Mouse (Mus musculus): ENCODE measurements around the gene Fbp2. TPM values are rescaled to one million over a fixed set of nuclear protein-coding genes. Genes with fewer than 3 reads are reported as not detected.

Fbp2 gene
- total RNA-seq (2017) = not detected in 2 replicates

DNA sequence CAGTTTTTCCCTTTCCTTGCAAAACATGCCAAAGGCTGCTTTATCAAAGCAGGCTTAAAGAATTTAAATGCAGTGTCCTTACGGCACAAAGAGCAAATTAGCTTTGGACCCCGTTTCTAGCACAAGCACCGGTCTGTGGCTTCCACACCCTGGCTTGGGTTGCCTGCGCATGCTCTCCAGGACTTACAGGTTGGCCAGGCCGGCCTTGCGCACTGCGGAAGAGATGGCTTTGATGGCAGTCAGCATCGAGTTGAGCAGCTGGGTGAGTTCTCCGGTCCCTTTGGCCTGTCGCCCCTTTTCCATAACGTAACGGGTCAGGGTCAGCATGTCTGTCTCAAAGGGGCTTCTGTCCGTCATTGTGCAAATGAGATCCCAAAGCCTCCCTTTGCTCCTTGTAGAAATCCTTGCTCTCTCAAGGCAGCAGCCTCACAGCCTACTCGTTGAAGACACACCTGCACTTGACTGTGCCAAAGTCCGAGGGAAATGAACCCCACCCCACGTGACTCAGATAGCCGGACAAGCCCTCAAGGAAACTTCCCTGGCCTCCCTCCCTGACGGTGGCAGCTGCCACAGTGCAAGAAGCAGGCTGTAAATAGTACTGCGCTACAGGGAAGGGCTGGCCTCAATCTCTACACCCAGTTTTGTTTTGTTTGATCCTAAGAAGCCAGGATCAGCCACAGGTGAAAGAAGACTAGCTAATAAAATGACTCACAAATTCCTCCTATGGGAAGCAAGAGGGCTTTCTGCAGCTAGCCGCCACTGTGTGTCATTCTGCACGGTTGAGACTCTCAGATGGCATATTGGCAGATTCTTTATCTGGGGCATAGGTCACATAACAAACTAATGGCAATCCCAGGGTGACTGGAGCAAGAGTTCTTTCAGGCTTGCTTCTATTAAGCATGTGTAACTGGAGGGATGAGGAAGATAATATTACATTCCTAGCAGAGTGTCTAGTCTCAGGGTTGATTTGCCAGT lies at the start of gene Fbp2:
Gene Fbp2 (minus strand): TSS at position 482 of the 975 bp plus-strand sequence.
- no peak for ATAC-seq (replicated peaks in 1 of 2; ENCODE audit: insufficient read depth in 1 of 2, low FRiP score in 2 of 2, low TSS enrichment in 1 of 2, low read depth in 1 of 2, poor library complexity in 2 of 2, severe bottlenecking in 2 of 2)

DNA sequence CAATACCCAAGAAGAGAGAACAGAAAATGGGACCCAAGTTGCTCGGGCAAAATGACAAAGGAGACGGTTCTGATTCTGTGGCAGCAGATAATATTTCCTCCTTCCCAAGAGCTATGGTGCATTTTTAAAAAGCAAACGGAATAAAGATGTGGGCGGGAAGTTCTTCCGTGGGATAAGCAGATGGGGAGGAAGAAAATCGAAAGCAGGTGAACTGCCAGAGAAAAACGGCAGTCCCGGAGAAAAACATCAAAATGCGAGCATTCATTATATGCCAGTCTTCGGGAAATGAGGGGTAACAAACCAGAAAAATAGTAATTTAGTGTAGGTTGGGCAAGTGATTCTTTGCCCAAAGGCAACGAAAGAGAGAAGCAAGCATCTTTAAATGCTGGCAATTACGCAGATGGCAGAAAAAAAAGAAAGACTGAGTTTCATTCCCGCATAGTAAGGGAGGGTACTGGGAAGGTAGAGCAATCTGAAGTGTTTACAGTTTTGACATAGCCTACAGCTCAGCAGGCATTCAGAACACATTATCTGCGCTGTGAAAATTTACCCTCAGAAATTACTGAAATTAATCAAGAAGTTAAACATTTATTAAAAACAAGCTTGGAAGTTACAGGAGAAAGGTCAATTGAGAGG lies 49.4 kb upstream of the Fbp2 start:
- ATAC-seq (replicated peaks in 1 of 2; ENCODE audit: insufficient read depth in 1 of 2, low FRiP score in 2 of 2, low TSS enrichment in 1 of 2, low read depth in 1 of 2, poor library complexity in 2 of 2, severe bottlenecking in 2 of 2) = no peak

DNA sequence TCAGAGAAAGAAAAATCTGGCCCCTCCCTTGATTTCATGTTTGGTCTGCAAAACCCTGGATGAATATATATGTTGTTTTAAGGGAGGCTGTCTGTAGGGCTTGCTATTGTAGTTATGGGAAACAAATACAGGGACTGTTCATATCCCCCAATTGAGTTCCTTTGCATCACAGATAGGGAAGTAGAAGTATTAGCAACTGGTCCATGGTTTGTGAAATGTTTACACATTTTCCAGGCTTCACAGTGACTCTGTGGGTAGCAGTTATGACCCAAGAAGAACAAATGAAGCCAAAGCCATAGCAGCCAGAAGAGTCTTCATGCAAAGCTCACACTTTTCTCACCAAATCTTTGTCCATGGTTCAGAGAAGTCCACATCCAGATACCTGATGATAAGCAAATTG lies 42.9 kb upstream of the Fbp2 start:
- ATAC-seq (replicated peaks in 1 of 2; ENCODE audit: insufficient read depth in 1 of 2, low FRiP score in 2 of 2, low TSS enrichment in 1 of 2, low read depth in 1 of 2, poor library complexity in 2 of 2, severe bottlenecking in 2 of 2) = peak in 1 of 2 experiments; percentile 48; a peak in 1 of 4 replicates

GRCm38 (mm10) chr13:62897927-62898646 lies 39.9 kb upstream of the Fbp2 start:
- no peak for ATAC-seq (replicated peaks in 1 of 2; ENCODE audit: insufficient read depth in 1 of 2, low FRiP score in 2 of 2, low TSS enrichment in 1 of 2, low read depth in 1 of 2, poor library complexity in 2 of 2, severe bottlenecking in 2 of 2)

GRCm38 (mm10) chr13:62893044-62893842 lies 35.0 kb upstream of the Fbp2 start:
- peak; percentile 66 to 84 for ATAC-seq (replicated peaks in 1 of 2; ENCODE audit: insufficient read depth in 1 of 2, low FRiP score in 2 of 2, low TSS enrichment in 1 of 2, low read depth in 1 of 2, poor library complexity in 2 of 2, severe bottlenecking in 2 of 2)

DNA sequence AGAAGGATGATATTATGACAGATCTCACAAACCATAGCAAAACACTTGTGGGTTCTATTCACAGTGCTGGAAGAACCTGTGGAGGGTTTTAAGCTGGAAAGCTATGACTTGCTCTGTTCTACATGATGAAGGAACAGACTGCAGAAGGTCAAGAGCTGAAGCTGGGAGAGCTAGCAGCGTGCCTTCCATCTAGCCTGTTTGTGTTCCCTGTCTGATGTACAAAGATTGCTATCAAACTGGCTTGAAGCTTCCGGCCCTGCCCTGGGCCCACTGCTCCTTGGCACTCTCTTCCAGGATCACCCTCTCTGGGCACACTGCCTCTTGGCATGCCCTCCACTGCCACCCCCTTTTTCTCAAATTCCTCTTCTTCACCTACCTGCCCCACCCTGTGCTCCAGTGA lies 31.1 kb upstream of the Fbp2 start:
- no peak for ATAC-seq (replicated peaks in 1 of 2; ENCODE audit: insufficient read depth in 1 of 2, low FRiP score in 2 of 2, low TSS enrichment in 1 of 2, low read depth in 1 of 2, poor library complexity in 2 of 2, severe bottlenecking in 2 of 2)

DNA sequence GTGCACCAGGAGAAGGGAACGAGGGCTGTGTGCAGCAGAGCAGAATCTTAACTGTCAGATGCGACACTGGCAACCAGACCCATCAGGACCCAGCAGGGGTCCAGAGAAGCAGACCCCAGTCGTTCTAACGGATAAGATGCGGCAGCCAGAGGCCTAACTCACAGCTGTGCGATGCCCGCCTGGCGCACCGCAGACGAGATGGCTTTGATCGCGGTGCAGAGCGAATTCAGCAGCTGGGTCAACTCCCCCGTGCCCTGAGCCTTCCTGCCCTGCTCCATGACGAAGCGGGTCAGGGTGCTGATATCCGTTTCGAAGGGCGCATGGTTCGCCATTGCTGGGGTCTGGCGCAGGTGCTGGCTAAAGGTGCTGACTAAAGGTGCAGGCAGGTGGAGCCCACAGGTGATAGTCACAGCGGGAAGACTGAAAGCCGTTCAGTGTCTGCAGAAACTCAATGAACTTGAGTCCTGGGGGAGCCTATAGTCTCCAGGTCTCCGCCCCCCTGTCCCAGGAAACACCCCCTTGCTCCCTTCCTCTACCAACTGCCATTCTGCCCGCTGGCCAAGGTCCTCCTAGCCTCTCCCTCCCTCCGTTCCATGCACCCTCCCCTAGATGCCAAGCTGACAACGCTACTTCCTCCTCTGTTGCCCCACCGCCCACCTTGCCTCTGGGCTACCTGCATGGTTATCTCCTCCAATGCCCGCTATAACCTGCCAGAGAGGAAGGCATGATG lies 29.7 kb upstream of the Fbp2 start, which contains the start of gene Fbp1:
Gene Fbp1 (minus strand): TSS at position 571 of the 730 bp plus-strand sequence.
- ATAC-seq (replicated peaks in 1 of 2; ENCODE audit: insufficient read depth in 1 of 2, low FRiP score in 2 of 2, low TSS enrichment in 1 of 2, low read depth in 1 of 2, poor library complexity in 2 of 2, severe bottlenecking in 2 of 2) = peak; percentile 80

DNA sequence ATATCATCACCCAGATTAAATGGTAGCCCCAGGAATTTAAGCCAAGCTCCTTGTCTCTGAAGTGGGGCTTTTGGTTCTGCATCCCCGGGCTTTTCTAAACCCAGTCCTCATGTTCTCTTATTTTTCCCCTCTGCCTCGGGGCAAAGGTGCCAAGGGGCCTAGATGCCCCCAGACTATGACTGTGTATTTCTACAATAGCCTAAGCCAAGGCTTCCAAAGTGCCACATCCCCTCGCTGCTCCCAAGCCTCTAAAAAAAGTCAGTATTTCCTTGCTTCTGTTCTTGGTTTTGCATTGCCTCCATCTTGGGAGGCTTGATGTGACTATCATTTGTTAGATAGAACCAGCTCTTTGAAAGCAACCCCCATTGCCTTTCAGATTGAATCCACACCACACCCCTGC lies 26.3 kb upstream of the Fbp2 start:
- ATAC-seq (replicated peaks in 1 of 2; ENCODE audit: insufficient read depth in 1 of 2, low FRiP score in 2 of 2, low TSS enrichment in 1 of 2, low read depth in 1 of 2, poor library complexity in 2 of 2, severe bottlenecking in 2 of 2) = no peak

DNA sequence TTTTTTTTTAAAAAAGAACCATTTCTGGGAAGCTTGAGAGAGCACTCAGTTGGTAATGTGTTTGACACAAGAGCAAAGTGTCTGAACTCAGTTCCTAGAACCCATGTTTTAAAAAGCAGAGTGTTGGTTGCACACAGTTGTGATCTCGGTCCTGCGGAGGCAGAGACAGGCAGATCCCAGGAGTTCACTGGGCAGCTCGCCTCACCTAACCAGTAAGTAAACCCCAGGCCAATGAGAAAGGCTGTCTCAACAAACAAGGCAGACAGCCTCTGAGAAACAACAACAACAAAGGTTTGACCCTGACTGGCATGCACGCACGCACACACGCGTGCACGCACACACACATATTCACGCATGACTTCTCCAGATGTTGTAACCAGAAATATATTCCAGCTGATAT lies 25.7 kb upstream of the Fbp2 start:
- ATAC-seq (replicated peaks in 1 of 2; ENCODE audit: insufficient read depth in 1 of 2, low FRiP score in 2 of 2, low TSS enrichment in 1 of 2, low read depth in 1 of 2, poor library complexity in 2 of 2, severe bottlenecking in 2 of 2) = no peak

- ATAC-seq (replicated peaks in 1 of 2; ENCODE audit: insufficient read depth in 1 of 2, low FRiP score in 2 of 2, low TSS enrichment in 1 of 2, low read depth in 1 of 2, poor library complexity in 2 of 2, severe bottlenecking in 2 of 2) = no peak
Observed at GRCm38 (mm10) chr13:62883436-62883835, 25.2 kb upstream of the Fbp2 start.

DNA sequence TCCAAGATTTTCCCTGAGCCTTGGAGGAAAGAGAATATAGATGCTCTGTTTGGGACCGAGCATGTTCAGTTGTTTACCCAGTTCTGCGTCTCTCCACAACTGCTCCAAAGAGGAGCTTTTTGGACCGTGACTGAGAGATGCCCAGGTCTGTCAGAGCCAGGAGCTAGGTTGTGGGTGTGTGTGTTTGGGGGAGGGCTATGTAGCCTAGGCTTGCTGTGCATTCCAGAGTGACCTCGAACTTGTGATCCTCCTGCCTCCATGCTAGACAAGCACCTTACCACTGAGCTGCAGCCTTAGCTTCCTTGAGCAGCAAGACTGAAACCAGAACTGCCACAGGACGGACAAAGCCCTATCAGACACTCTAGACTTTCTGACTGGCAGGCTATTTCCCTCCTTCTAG lies 24.6 kb upstream of the Fbp2 start:
- ATAC-seq (replicated peaks in 1 of 2; ENCODE audit: insufficient read depth in 1 of 2, low FRiP score in 2 of 2, low TSS enrichment in 1 of 2, low read depth in 1 of 2, poor library complexity in 2 of 2, severe bottlenecking in 2 of 2) = no peak

- ATAC-seq (replicated peaks in 1 of 2; ENCODE audit: insufficient read depth in 1 of 2, low FRiP score in 2 of 2, low TSS enrichment in 1 of 2, low read depth in 1 of 2, poor library complexity in 2 of 2, severe bottlenecking in 2 of 2) = no peak
Observed at GRCm38 (mm10) chr13:62881336-62881735, 23.1 kb upstream of the Fbp2 start.

GRCm38 (mm10) chr13:62879831-62880615 lies 21.8 kb upstream of the Fbp2 start:
- peak; percentile 85 to 89 for ATAC-seq (replicated peaks in 1 of 2; ENCODE audit: insufficient read depth in 1 of 2, low FRiP score in 2 of 2, low TSS enrichment in 1 of 2, low read depth in 1 of 2, poor library complexity in 2 of 2, severe bottlenecking in 2 of 2)

GRCm38 (mm10) chr13:62879411-62879810 lies 21.2 kb upstream of the Fbp2 start:
- ATAC-seq (replicated peaks in 1 of 2; ENCODE audit: insufficient read depth in 1 of 2, low FRiP score in 2 of 2, low TSS enrichment in 1 of 2, low read depth in 1 of 2, poor library complexity in 2 of 2, severe bottlenecking in 2 of 2) = peak in 1 of 2 experiments; percentile 0; a peak in 2 of 4 replicates

- no peak for ATAC-seq (replicated peaks in 1 of 2; ENCODE audit: insufficient read depth in 1 of 2, low FRiP score in 2 of 2, low TSS enrichment in 1 of 2, low read depth in 1 of 2, poor library complexity in 2 of 2, severe bottlenecking in 2 of 2)
Observed at GRCm38 (mm10) chr13:62877247-62877646, 19.0 kb upstream of the Fbp2 start.

GRCm38 (mm10) chr13:62876111-62876510 lies 17.9 kb upstream of the Fbp2 start:
- ATAC-seq (replicated peaks in 1 of 2; ENCODE audit: insufficient read depth in 1 of 2, low FRiP score in 2 of 2, low TSS enrichment in 1 of 2, low read depth in 1 of 2, poor library complexity in 2 of 2, severe bottlenecking in 2 of 2) = no peak

All from hematopoietic stem cell, adult 5-6 weeks (primary cell).